Mouse (Mus musculus): Measurements from ENCODE around the gene Zfp385c.

- no peak for TF ChIP-seq CTCF (IDR thresholded peaks at IDR 0.05; ENCODE audit: extremely low read depth, insufficient read depth, low read length)
- no peak for TF ChIP-seq POLR2A (IDR thresholded peaks at IDR 0.05; ENCODE audit: extremely low read depth, insufficient read depth, low read length)
Observed at GRCm38 (mm10) chr11:100671956-100672355, 20.3 kb downstream of the Zfp385c start.

Measured in cortical plate, adult 2 months (tissue).